Mouse (Mus musculus): Measurements from ENCODE around the gene Rab9b. TPM values are rescaled to one million over a fixed set of nuclear protein-coding genes. Genes with fewer than 3 reads are reported as not detected.

Rab9b gene
- 18.1 and 22.9 TPM in 2 replicates for polyA plus RNA-seq (2014; fragmentation: Nextera tagmentation; extraction: Ambion mirVana)

DNA sequence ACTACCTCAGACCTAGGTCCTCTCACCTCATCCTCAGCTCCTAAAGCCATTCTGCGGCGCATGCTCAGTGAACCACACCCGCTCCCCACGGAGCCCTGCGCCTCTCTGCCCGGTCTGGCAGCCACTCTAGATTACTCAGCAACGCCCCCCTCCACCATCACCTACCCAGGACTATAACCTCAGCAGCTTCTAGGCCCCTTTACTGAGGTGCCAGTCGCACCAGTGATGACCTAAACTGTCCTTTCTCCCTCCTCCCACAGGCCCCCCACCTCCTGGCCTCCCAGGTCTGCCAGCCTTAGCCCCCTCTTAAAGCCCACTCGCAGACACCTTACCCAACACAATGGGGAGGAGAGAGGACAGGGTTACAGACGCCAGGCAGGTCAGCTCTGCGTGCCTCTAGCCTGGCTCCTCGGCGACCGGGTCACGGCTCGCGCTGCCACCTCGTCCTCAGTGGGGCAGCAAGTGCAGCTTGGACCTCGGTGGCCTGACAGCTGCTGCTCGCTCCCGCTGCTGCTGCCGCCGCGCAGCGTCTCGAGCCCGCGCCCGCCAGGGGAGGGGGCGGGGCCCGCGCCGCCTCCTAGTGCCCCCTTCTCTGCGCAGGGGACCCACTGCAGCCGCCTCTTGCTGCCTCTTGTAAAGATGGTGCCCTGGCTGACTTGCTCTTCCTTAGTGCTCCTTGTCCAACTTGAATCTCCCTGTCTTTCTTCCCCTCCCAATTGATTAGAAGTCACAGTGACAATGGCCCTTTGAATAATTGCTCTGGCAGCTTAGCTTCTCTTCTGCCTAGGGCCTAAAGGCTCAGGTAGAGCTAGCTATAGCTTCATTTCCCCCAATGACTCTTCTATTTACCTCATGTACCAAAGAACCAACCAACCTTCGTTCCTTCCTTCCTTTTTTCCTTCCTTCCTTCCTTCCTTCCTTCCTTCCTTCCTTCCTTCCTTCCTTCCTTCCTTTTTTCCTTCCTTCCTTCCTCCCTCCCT lies at the start of gene Rab9b:
Gene Rab9b, minus strand, starts transcription at position 695 of the 980 bp plus-strand sequence.
- ATAC-seq (ENCODE audit: low FRiP score, low TSS enrichment) (peak; percentile 91), DNase-seq (peak; percentile 83)
- peak within 1 kb of the TSS; percentile 52 for H3K4me2 ChIP-seq (ENCODE audit: low read length)
- H3K9ac ChIP-seq (replicated peaks; ENCODE audit: low read length) = peak within 1 kb of the TSS; percentile 74
- H3K27me3 ChIP-seq (ENCODE audit: control insufficient read depth, insufficient read depth, low read length) = no peaks in the 10 kb centered on the region
- peak within 1 kb of the TSS; percentile 81 for H3K27ac ChIP-seq (replicated peaks; ENCODE audit: low read depth, low read length)
- no peaks in the 10 kb centered on the region for H3K36me3 ChIP-seq (ENCODE audit: control insufficient read depth, insufficient read depth, low read length)
- no peaks in the 10 kb centered on the region for H3K9me3 ChIP-seq (ENCODE audit: control insufficient read depth, low read length)
- WGBS = 20% methylated on average over 36 of the region's 36 CpGs
- H3K4me1 ChIP-seq (ENCODE audit: control insufficient read depth, insufficient read depth, low read length) = no peaks in the 10 kb centered on the region
- peak within 1 kb of the TSS; percentile 56 for H3K4me3 ChIP-seq (replicated peaks; ENCODE audit: low read depth, low read length)

DNA sequence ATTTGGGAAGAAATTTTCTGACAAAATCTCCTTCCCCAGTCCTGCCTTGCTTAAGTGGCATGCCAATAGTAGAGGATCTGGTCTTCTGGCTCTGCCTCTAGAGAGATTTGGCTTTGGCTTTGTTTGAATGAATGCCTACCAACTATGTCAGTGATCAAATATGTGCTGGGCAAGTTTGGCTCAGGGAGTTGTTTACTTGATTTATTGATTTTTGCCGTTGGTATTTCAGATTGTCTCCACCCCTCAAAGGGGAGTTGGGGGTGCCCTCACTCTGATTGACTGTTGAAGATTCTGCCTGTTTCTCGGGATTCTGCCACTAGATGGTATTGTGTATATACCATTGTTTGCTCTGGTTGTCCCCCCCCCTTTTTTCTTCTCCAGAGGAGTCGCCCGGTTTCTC lies 35.8 kb upstream of the Rab9b start:
- ATAC-seq (ENCODE audit: low FRiP score, low TSS enrichment) = no peak
- Histone ChIP-seq H3K4me3 (replicated peaks; ENCODE audit: low read depth, low read length) (no peak overlapping the region), H3K27ac (replicated peaks; ENCODE audit: low read depth, low read length) (no peak overlapping the region), H3K9ac (replicated peaks; ENCODE audit: low read length) (no peak overlapping the region), H3K4me2 (ENCODE audit: low read length) (no peak overlapping the region), H3K9me3 (ENCODE audit: control insufficient read depth, low read length) (no peaks in the 10 kb centered on the region), H3K4me1 (ENCODE audit: control insufficient read depth, insufficient read depth, low read length) (no peaks in the 10 kb centered on the region), H3K27me3 (ENCODE audit: control insufficient read depth, insufficient read depth, low read length) (no peaks in the 10 kb centered on the region), H3K36me3 (ENCODE audit: control insufficient read depth, insufficient read depth, low read length) (no peaks in the 10 kb centered on the region)
- 75% methylated on average over 4 of the region's 4 CpGs for WGBS
- no peak for DNase-seq

- no peaks in the 10 kb centered on the region for H3K27me3 ChIP-seq (ENCODE audit: control insufficient read depth, insufficient read depth, low read length)
- H3K4me3 ChIP-seq (replicated peaks; ENCODE audit: low read depth, low read length) = no peak overlapping the region
- 67% methylated on average over 2 of the region's 2 CpGs for WGBS
- no peak overlapping the region for H3K27ac ChIP-seq (replicated peaks; ENCODE audit: low read depth, low read length)
- ATAC-seq (ENCODE audit: low FRiP score, low TSS enrichment) = no peak
- no peaks in the 10 kb centered on the region for H3K36me3 ChIP-seq (ENCODE audit: control insufficient read depth, insufficient read depth, low read length)
- no peak overlapping the region for H3K4me2 ChIP-seq (ENCODE audit: low read length)
- no peaks in the 10 kb centered on the region for H3K4me1 ChIP-seq (ENCODE audit: control insufficient read depth, insufficient read depth, low read length)
- peak; percentile 69 for DNase-seq
- no peaks in the 10 kb centered on the region for H3K9me3 ChIP-seq (ENCODE audit: control insufficient read depth, low read length)
- no peak overlapping the region for H3K9ac ChIP-seq (replicated peaks; ENCODE audit: low read length)
Observed at GRCm38 (mm10) chrX:136895757-136896156, 27.2 kb upstream of the Rab9b start.

DNA sequence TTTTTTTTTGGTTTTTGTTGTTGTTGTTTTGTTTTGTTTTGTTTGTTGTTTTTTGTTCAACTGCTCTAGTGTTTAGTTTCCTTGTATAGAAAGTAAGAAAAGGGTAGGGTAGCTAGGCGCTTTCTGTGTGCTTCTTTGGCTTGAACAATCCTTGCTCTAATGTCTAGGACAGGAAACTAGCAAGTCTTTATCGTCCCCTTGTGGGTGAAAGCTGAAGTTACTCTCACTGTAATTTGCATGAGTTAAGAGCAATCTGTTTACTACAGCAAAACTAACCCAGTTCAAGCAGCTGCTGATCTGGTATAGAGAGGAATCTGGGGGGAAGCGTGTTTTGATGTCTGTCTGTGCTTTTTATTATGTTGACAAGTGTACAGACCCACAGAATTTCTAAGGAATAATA lies 18.3 kb downstream of the Rab9b start:
- Histone ChIP-seq H3K9me3 (ENCODE audit: control insufficient read depth, low read length) (no peaks in the 10 kb centered on the region), H3K27ac (replicated peaks; ENCODE audit: low read depth, low read length) (no peak overlapping the region), H3K9ac (replicated peaks; ENCODE audit: low read length) (no peak overlapping the region), H3K4me2 (ENCODE audit: low read length) (no peak overlapping the region), H3K27me3 (ENCODE audit: control insufficient read depth, insufficient read depth, low read length) (no peaks in the 10 kb centered on the region), H3K36me3 (ENCODE audit: control insufficient read depth, insufficient read depth, low read length) (no peaks in the 10 kb centered on the region), H3K4me1 (ENCODE audit: control insufficient read depth, insufficient read depth, low read length) (no peaks in the 10 kb centered on the region), H3K4me3 (replicated peaks; ENCODE audit: low read depth, low read length) (no peak overlapping the region)
- DNase-seq (peak; percentile 14), ATAC-seq (ENCODE audit: low FRiP score, low TSS enrichment) (no peak)
- 24% methylated on average over 3 of the region's 3 CpGs for WGBS

- DNase-seq (no peak), ATAC-seq (ENCODE audit: low FRiP score, low TSS enrichment) (no peak)
- Histone ChIP-seq H3K36me3 (ENCODE audit: control insufficient read depth, insufficient read depth, low read length) (no peaks in the 10 kb centered on the region), H3K9me3 (ENCODE audit: control insufficient read depth, low read length) (no peaks in the 10 kb centered on the region), H3K4me2 (ENCODE audit: low read length) (no peak overlapping the region), H3K4me3 (replicated peaks; ENCODE audit: low read depth, low read length) (no peak overlapping the region), H3K27ac (replicated peaks; ENCODE audit: low read depth, low read length) (no peak overlapping the region), H3K9ac (replicated peaks; ENCODE audit: low read length) (no peak overlapping the region), H3K27me3 (ENCODE audit: control insufficient read depth, insufficient read depth, low read length) (no peaks in the 10 kb centered on the region), H3K4me1 (ENCODE audit: control insufficient read depth, insufficient read depth, low read length) (no peaks in the 10 kb centered on the region)
Observed at GRCm38 (mm10) chrX:136828610-136829009, 39.9 kb downstream of the Rab9b start.

GRCm38 (mm10) chrX:136825016-136825415 lies 43.5 kb downstream of the Rab9b start:
- Histone ChIP-seq H3K9ac (replicated peaks; ENCODE audit: low read length) (no peak overlapping the region), H3K4me1 (ENCODE audit: control insufficient read depth, insufficient read depth, low read length) (no peaks in the 10 kb centered on the region), H3K27ac (replicated peaks; ENCODE audit: low read depth, low read length) (0 out of 2 replicates have a peak overlapping the region, but pooled peaks have one; percentile 13), H3K27me3 (ENCODE audit: control insufficient read depth, insufficient read depth, low read length) (no peaks in the 10 kb centered on the region), H3K9me3 (ENCODE audit: control insufficient read depth, low read length) (no peaks in the 10 kb centered on the region), H3K4me2 (ENCODE audit: low read length) (no peak overlapping the region), H3K36me3 (ENCODE audit: control insufficient read depth, insufficient read depth, low read length) (no peaks in the 10 kb centered on the region), H3K4me3 (replicated peaks; ENCODE audit: low read depth, low read length) (no peak overlapping the region)
- WGBS = 50% methylated on average over 4 of the region's 4 CpGs
- no peak for ATAC-seq (ENCODE audit: low FRiP score, low TSS enrichment)
- DNase-seq = peak; percentile 61

DNA sequence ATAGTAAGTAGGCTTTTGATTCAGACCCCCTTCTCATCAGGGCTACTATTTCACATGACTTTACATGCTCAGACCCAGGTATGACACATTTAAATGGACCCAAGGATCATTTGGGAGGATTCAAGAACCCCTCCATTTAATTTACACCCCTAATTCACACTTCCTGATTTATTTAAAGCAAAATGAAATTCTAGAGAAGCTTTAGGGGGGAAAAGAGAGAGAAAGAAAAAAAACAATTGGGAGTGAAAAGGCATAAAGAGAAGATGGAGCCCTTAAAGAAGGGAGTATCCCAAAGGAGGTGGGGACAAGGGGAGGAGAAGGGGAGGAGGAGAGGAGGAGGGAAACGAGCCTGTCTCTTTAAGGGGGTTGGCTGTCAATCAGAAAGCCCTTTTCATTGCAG lies 46.2 kb downstream of the Rab9b start, which contains the start of gene Plp1:
Gene Plp1, plus strand, starts transcription at position 301 of the 400 bp plus-strand sequence.
- Histone ChIP-seq H3K9ac (replicated peaks; ENCODE audit: low read length) (no peak within 1 kb of the TSS), H3K27ac (replicated peaks; ENCODE audit: low read depth, low read length) (no peak within 1 kb of the TSS), H3K4me2 (ENCODE audit: low read length) (no peak within 1 kb of the TSS), H3K36me3 (ENCODE audit: control insufficient read depth, insufficient read depth, low read length) (no peaks in the 10 kb centered on the region), H3K4me1 (ENCODE audit: control insufficient read depth, insufficient read depth, low read length) (no peaks in the 10 kb centered on the region), H3K27me3 (ENCODE audit: control insufficient read depth, insufficient read depth, low read length) (no peaks in the 10 kb centered on the region), H3K9me3 (ENCODE audit: control insufficient read depth, low read length) (no peaks in the 10 kb centered on the region), H3K4me3 (replicated peaks; ENCODE audit: low read depth, low read length) (no peak within 1 kb of the TSS)
- no peak for ATAC-seq (ENCODE audit: low FRiP score, low TSS enrichment)
- 24% methylated on average over 1 of the region's 1 CpGs for WGBS
- no peak for DNase-seq

DNA sequence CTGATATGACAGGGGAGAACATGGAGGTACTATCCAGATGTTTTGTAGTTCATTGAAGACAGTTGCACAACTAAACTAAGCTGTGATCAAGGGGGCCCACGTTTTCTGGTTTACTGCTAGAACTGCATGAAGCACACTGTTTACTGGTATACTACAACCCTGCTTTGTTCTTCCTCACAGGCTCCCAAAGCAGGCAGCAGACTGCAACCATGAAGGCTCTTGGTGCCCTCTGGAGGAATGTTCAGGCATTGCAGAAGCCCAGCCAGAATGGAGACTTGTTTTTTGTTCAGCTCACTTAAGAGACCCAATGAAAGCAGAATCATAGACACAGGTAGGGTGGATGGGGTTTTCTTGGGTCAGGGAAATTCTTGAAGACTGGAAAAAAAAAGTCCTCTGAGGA lies 48.3 kb downstream of the Rab9b start:
- WGBS = 16% methylated on average over 1 of the region's 1 CpGs
- Histone ChIP-seq H3K9me3 (ENCODE audit: control insufficient read depth, low read length) (no peaks in the 10 kb centered on the region), H3K36me3 (ENCODE audit: control insufficient read depth, insufficient read depth, low read length) (no peaks in the 10 kb centered on the region), H3K27ac (replicated peaks; ENCODE audit: low read depth, low read length) (no peak overlapping the region), H3K4me2 (ENCODE audit: low read length) (no peak overlapping the region), H3K27me3 (ENCODE audit: control insufficient read depth, insufficient read depth, low read length) (no peaks in the 10 kb centered on the region), H3K4me1 (ENCODE audit: control insufficient read depth, insufficient read depth, low read length) (no peaks in the 10 kb centered on the region), H3K9ac (replicated peaks; ENCODE audit: low read length) (no peak overlapping the region), H3K4me3 (replicated peaks; ENCODE audit: low read depth, low read length) (no peak overlapping the region)
- peak; percentile 63; the same call in 1 of the 2 replicates for ATAC-seq (ENCODE audit: low FRiP score, low TSS enrichment)
- DNase-seq = peak; percentile 87

DNA sequence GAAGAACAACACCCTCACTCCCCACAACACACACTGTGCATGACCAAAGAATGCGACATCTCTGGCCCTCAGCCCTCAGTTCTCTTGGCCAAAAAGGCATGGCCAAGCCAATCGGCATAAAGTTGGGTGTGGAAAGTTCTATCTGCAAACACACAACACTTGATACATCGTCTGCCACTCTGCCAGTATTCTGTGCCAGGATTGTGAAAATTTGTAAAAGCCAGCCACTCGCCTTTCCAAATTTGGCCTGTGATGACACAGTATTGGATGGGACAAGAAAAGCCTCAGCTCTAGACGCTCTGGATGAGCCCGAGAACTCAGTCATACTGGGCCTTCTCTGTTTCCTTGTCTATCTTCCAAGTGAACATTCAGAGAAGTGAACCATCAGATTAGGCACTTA lies 48.8 kb downstream of the Rab9b start:
- Histone ChIP-seq H3K4me3 (replicated peaks; ENCODE audit: low read depth, low read length) (no peak overlapping the region), H3K36me3 (ENCODE audit: control insufficient read depth, insufficient read depth, low read length) (no peaks in the 10 kb centered on the region), H3K4me2 (ENCODE audit: low read length) (no peak overlapping the region), H3K27me3 (ENCODE audit: control insufficient read depth, insufficient read depth, low read length) (no peaks in the 10 kb centered on the region), H3K27ac (replicated peaks; ENCODE audit: low read depth, low read length) (no peak overlapping the region), H3K9me3 (ENCODE audit: control insufficient read depth, low read length) (no peaks in the 10 kb centered on the region), H3K4me1 (ENCODE audit: control insufficient read depth, insufficient read depth, low read length) (no peaks in the 10 kb centered on the region), H3K9ac (replicated peaks; ENCODE audit: low read length) (no peak overlapping the region)
- DNase-seq = no peak
- WGBS = 89% methylated on average over 6 of the region's 6 CpGs
- no peak for ATAC-seq (ENCODE audit: low FRiP score, low TSS enrichment)

All from midbrain, embryonic 14.5 days (tissue).